Mouse (Mus musculus) kidney, adult 2 months (tissue): ENCODE measurements at regions not wholly inside any gene's neighbourhood (a gene's known extent, or its start where the extent isn't known, plus 50 kb on each side); places are given as distances from the start of the nearest gene placed in this dataset.

Experiments used
- DNase-seq: peaks from one replicate; pipeline ENCODE4 v3.0.0; 2021
- H3K27ac ChIP-seq: fragments of 200-500 bp; 2 replicates; pipeline ENCODE4 v1.5.1; 2012; ENCODE audit warnings: low read depth, low read length, control low read depth, inconsistent platforms; ENCODE audit not compliant: insufficient read depth
- H3K27me3 ChIP-seq: fragments of 200-500 bp; replicated peaks from 2 replicates; pipeline ENCODE4 v1.6.1; 2012; ENCODE audit warnings: mild to moderate bottlenecking, moderate library complexity, low read length, inconsistent platforms; ENCODE audit not compliant: control insufficient read depth, insufficient read depth
- H3K36me3 ChIP-seq: fragments of 200-500 bp; 2 replicates; pipeline ENCODE4 v1.6.1; 2012; ENCODE audit warnings: mild to moderate bottlenecking, moderate library complexity, low read length, inconsistent platforms; ENCODE audit not compliant: control insufficient read depth, insufficient read depth
- H3K4me1 ChIP-seq: fragments of 200-500 bp; 2 replicates; pipeline ENCODE4 v1.6.1; 2011; ENCODE audit warnings: low read length; ENCODE audit not compliant: control insufficient read depth, insufficient read depth
- H3K4me3 ChIP-seq: fragments of 200-500 bp; 2 replicates; pipeline ENCODE4 v1.5.1; 2011; ENCODE audit warnings: mild to moderate bottlenecking, low read depth, low read length, control low read depth; ENCODE audit not compliant: insufficient read depth
- CTCF ChIP-seq: fragments of 200-500 bp; conservative IDR thresholded peaks from 2 replicates; pipeline ENCODE4 v1.5.1; 2011; ENCODE audit warnings: low read depth, mild to moderate bottlenecking, control low read depth, low read length, moderate library complexity, mixed read lengths; ENCODE audit not compliant: insufficient read depth, insufficient read length
- POLR2A ChIP-seq: fragments of 200-500 bp; IDR thresholded peaks from one replicate; pipeline ENCODE4 v1.6.1; 2011; ENCODE audit warnings: low read depth, low read length, control low read depth
- WGBS: fragments of 180-500 bp; shearing (Covaris S2); methylation state at CpG from one replicate; pipeline ENCODE4 v1.1.7; 2018; 5-methylcytosine and 5-hydroxymethylcytosine counted together

- no peaks in the 10 kb centered on the region for H3K36me3 ChIP-seq
- no peak for DNase-seq
- no peaks in the 10 kb centered on the region for H3K4me1 ChIP-seq
- no peaks in the 10 kb centered on the region for H3K27me3 ChIP-seq
- H3K4me3 ChIP-seq = no peak overlapping the region
- 67% methylated on average over 2 of the region's 2 CpGs for WGBS
- no peak for TF ChIP-seq CTCF
- no peak for TF ChIP-seq POLR2A
- H3K27ac ChIP-seq = no peak overlapping the region
Measured at GRCm38 (mm10) chr9:50171164-50171563, 173.6 kb downstream of the Rpl10-ps3 start.

GRCm38 (mm10) chr9:50170637-50171036, 174.1 kb downstream of the Rpl10-ps3 start:
- no peaks in the 10 kb centered on the region for H3K27me3 ChIP-seq

GRCm38 (mm10) chr9:50154618-50155017, 190.2 kb downstream of the Rpl10-ps3 start:
- no peak overlapping the region for H3K27ac ChIP-seq
- no peaks in the 10 kb centered on the region for H3K4me1 ChIP-seq
- TF ChIP-seq POLR2A = no peak
- no peak for TF ChIP-seq CTCF
- H3K4me3 ChIP-seq = no peak overlapping the region
- no peaks in the 10 kb centered on the region for H3K27me3 ChIP-seq
- no peaks in the 10 kb centered on the region for H3K36me3 ChIP-seq
- no peak for DNase-seq
- WGBS = 89% methylated on average over 3 of the region's 3 CpGs

More at GRCm38 (mm10) chr9:50170637-50171036, 174.1 kb downstream of the Rpl10-ps3 start:
- no peaks in the 10 kb centered on the region for H3K4me1 ChIP-seq
- no peak overlapping the region for H3K4me3 ChIP-seq
- TF ChIP-seq POLR2A = no peak
- TF ChIP-seq CTCF = no peak
- DNase-seq = no peak
- H3K27ac ChIP-seq = no peak overlapping the region
- H3K36me3 ChIP-seq = no peaks in the 10 kb centered on the region
- WGBS = 94% methylated on average over 5 of the region's 5 CpGs

- no peaks in the 10 kb centered on the region for H3K4me1 ChIP-seq
- no peaks in the 10 kb centered on the region for H3K27me3 ChIP-seq
- H3K36me3 ChIP-seq = no peaks in the 10 kb centered on the region
- TF ChIP-seq CTCF (no peak), POLR2A (no peak)
- no peak overlapping the region for H3K27ac ChIP-seq
- no peak for DNase-seq
- no peak overlapping the region for H3K4me3 ChIP-seq
Measured at GRCm38 (mm10) chr9:50150091-50150490, 194.7 kb downstream of the Rpl10-ps3 start.

GRCm38 (mm10) chr9:50142756-50143155, 202.0 kb downstream of the Rpl10-ps3 start:
- no peak for TF ChIP-seq CTCF
- no peak for TF ChIP-seq POLR2A
- Histone ChIP-seq H3K27ac (no peak overlapping the region), H3K4me1 (no peaks in the 10 kb centered on the region), H3K27me3 (no peaks in the 10 kb centered on the region), H3K4me3 (no peak overlapping the region), H3K36me3 (no peaks in the 10 kb centered on the region)
- no peak for DNase-seq
- 68% methylated on average over 1 of the region's 1 CpGs for WGBS

GRCm38 (mm10) chr9:50142091-50142490, 202.7 kb downstream of the Rpl10-ps3 start:
- H3K4me1 ChIP-seq = no peaks in the 10 kb centered on the region
- DNase-seq = no peak
- no peaks in the 10 kb centered on the region for H3K36me3 ChIP-seq
- H3K27ac ChIP-seq = no peak overlapping the region
- H3K4me3 ChIP-seq = no peak overlapping the region
- no peak for TF ChIP-seq POLR2A
- no peak for TF ChIP-seq CTCF
- 86% methylated on average over 8 of the region's 8 CpGs for WGBS
- H3K27me3 ChIP-seq = no peaks in the 10 kb centered on the region

GRCm38 (mm10) chr9:50141176-50141575, 203.6 kb downstream of the Rpl10-ps3 start:
- Histone ChIP-seq H3K27ac (no peak overlapping the region), H3K4me1 (no peaks in the 10 kb centered on the region), H3K36me3 (no peaks in the 10 kb centered on the region), H3K4me3 (no peak overlapping the region), H3K27me3 (no peaks in the 10 kb centered on the region)
- no peak for TF ChIP-seq POLR2A
- no peak for TF ChIP-seq CTCF
- DNase-seq = no peak
- 44% methylated on average over 6 of the region's 6 CpGs for WGBS
